Mouse (Mus musculus): ENCODE measurements around the gene Pou6f2. TPM values are rescaled to one million over a fixed set of nuclear protein-coding genes. Genes with fewer than 3 reads are reported as not detected.

Pou6f2 gene
- 4.4 and 4.9 TPM in 2 replicates for polyA plus RNA-seq (2014; fragmentation: Nextera tagmentation; extraction: Ambion mirVana)

- no peak within 1 kb of the TSS for H3K4me2 ChIP-seq (ENCODE audit: low read length)
- no peaks in the 10 kb centered on the region for H3K36me3 ChIP-seq (ENCODE audit: control insufficient read depth, insufficient read depth, low read length)
- no peak for DNase-seq (ENCODE audit: low spot score)
- H3K9ac ChIP-seq (ENCODE audit: low read length), result no peak within 1 kb of the TSS
- H3K4me3 ChIP-seq (ENCODE audit: low read depth, low read length), result no peak within 1 kb of the TSS
- H3K4me1 ChIP-seq (ENCODE audit: control insufficient read depth, insufficient read depth, low read length), result no peaks in the 10 kb centered on the region
- H3K27ac ChIP-seq (ENCODE audit: low read depth, low read length), result no peak within 1 kb of the TSS
- no peaks in the 10 kb centered on the region for H3K9me3 ChIP-seq (replicated peaks; ENCODE audit: control insufficient read depth, low read length)
- WGBS, result 88% methylated on average over 6 of the region's 6 CpGs
- no peak for ATAC-seq
- H3K27me3 ChIP-seq (replicated peaks; ENCODE audit: control insufficient read depth, insufficient read depth, low read length), result no peaks in the 10 kb centered on the region
Measured at GRCm38 (mm10) chr13:18397586-18397985, at the start of gene Pou6f2. Pou6f2 (minus strand) TSS chr13:18397686.

GRCm38 (mm10) chr13:18439858-18440257 is 42.4 kb upstream of the Pou6f2 start:
- no peak overlapping the region for H3K4me2 ChIP-seq (ENCODE audit: low read length)
- DNase-seq (ENCODE audit: low spot score) (no peak), ATAC-seq (no peak)
- H3K9ac ChIP-seq (ENCODE audit: low read length), result no peak overlapping the region
- no peaks in the 10 kb centered on the region for H3K27me3 ChIP-seq (replicated peaks; ENCODE audit: control insufficient read depth, insufficient read depth, low read length)
- no peaks in the 10 kb centered on the region for H3K9me3 ChIP-seq (replicated peaks; ENCODE audit: control insufficient read depth, low read length)
- no peaks in the 10 kb centered on the region for H3K36me3 ChIP-seq (ENCODE audit: control insufficient read depth, insufficient read depth, low read length)
- H3K4me3 ChIP-seq (ENCODE audit: low read depth, low read length), result no peak overlapping the region
- H3K4me1 ChIP-seq (ENCODE audit: control insufficient read depth, insufficient read depth, low read length), result no peaks in the 10 kb centered on the region
- H3K27ac ChIP-seq (ENCODE audit: low read depth, low read length), result no peak overlapping the region
- 68% methylated on average over 3 of the region's 3 CpGs for WGBS

GRCm38 (mm10) chr13:18387673-18388072 is 9.8 kb downstream of the Pou6f2 start:
- H3K4me2 ChIP-seq (ENCODE audit: low read length), result no peak overlapping the region
- WGBS, result 89% methylated on average over 4 of the region's 4 CpGs
- H3K27ac ChIP-seq (ENCODE audit: low read depth, low read length), result no peak overlapping the region
- ATAC-seq, result no peak
- no peak overlapping the region for H3K9ac ChIP-seq (ENCODE audit: low read length)
- H3K4me3 ChIP-seq (ENCODE audit: low read depth, low read length), result no peak overlapping the region
- no peaks in the 10 kb centered on the region for H3K9me3 ChIP-seq (replicated peaks; ENCODE audit: control insufficient read depth, low read length)
- H3K27me3 ChIP-seq (replicated peaks; ENCODE audit: control insufficient read depth, insufficient read depth, low read length), result no peaks in the 10 kb centered on the region
- DNase-seq (ENCODE audit: low spot score), result no peak
- H3K4me1 ChIP-seq (ENCODE audit: control insufficient read depth, insufficient read depth, low read length), result no peaks in the 10 kb centered on the region
- no peaks in the 10 kb centered on the region for H3K36me3 ChIP-seq (ENCODE audit: control insufficient read depth, insufficient read depth, low read length)

- WGBS, result 58% methylated on average over 2 of the region's 2 CpGs
- no peaks in the 10 kb centered on the region for H3K27me3 ChIP-seq (replicated peaks; ENCODE audit: control insufficient read depth, insufficient read depth, low read length)
- no peak overlapping the region for H3K4me3 ChIP-seq (ENCODE audit: low read depth, low read length)
- no peak overlapping the region for H3K9ac ChIP-seq (ENCODE audit: low read length)
- no peak for ATAC-seq
- H3K4me1 ChIP-seq (ENCODE audit: control insufficient read depth, insufficient read depth, low read length), result no peaks in the 10 kb centered on the region
- H3K27ac ChIP-seq (ENCODE audit: low read depth, low read length), result no peak overlapping the region
- no peak overlapping the region for H3K4me2 ChIP-seq (ENCODE audit: low read length)
- no peaks in the 10 kb centered on the region for H3K36me3 ChIP-seq (ENCODE audit: control insufficient read depth, insufficient read depth, low read length)
- peak; percentile 5 for DNase-seq (ENCODE audit: low spot score)
- no peaks in the 10 kb centered on the region for H3K9me3 ChIP-seq (replicated peaks; ENCODE audit: control insufficient read depth, low read length)
Measured at GRCm38 (mm10) chr13:18363373-18363772, 34.1 kb downstream of the Pou6f2 start.

GRCm38 (mm10) chr13:18344580-18345333 is 52.7 kb downstream of the Pou6f2 start:
- Histone ChIP-seq H3K27ac (ENCODE audit: low read depth, low read length) (no peak overlapping the region), H3K4me2 (ENCODE audit: low read length) (no peak overlapping the region), H3K9me3 (replicated peaks; ENCODE audit: control insufficient read depth, low read length) (no peaks in the 10 kb centered on the region), H3K4me1 (ENCODE audit: control insufficient read depth, insufficient read depth, low read length) (0 out of 2 replicates have a peak, but pooled peaks cover 2% of the 10 kb centered on the region), H3K9ac (ENCODE audit: low read length) (no peak overlapping the region), H3K27me3 (replicated peaks; ENCODE audit: control insufficient read depth, insufficient read depth, low read length) (no peaks in the 10 kb centered on the region), H3K36me3 (ENCODE audit: control insufficient read depth, insufficient read depth, low read length) (no peaks in the 10 kb centered on the region), H3K4me3 (ENCODE audit: low read depth, low read length) (no peak overlapping the region)
- WGBS, result 76% methylated on average over 4 of the region's 4 CpGs
- ATAC-seq (no peak), DNase-seq (ENCODE audit: low spot score) (no peak)

- WGBS, result 84% methylated on average over 10 of the region's 10 CpGs
- H3K4me2 ChIP-seq (ENCODE audit: low read length), result no peak overlapping the region
- 0 out of 2 replicates have a peak, but pooled peaks cover 2% of the 10 kb centered on the region for H3K4me1 ChIP-seq (ENCODE audit: control insufficient read depth, insufficient read depth, low read length)
- no peaks in the 10 kb centered on the region for H3K36me3 ChIP-seq (ENCODE audit: control insufficient read depth, insufficient read depth, low read length)
- no peaks in the 10 kb centered on the region for H3K9me3 ChIP-seq (replicated peaks; ENCODE audit: control insufficient read depth, low read length)
- no peak for ATAC-seq
- no peak overlapping the region for H3K4me3 ChIP-seq (ENCODE audit: low read depth, low read length)
- no peak overlapping the region for H3K27ac ChIP-seq (ENCODE audit: low read depth, low read length)
- H3K27me3 ChIP-seq (replicated peaks; ENCODE audit: control insufficient read depth, insufficient read depth, low read length), result no peaks in the 10 kb centered on the region
- no peak for DNase-seq (ENCODE audit: low spot score)
- no peak overlapping the region for H3K9ac ChIP-seq (ENCODE audit: low read length)
Measured at GRCm38 (mm10) chr13:18338910-18339501, 58.5 kb downstream of the Pou6f2 start.

GRCm38 (mm10) chr13:18338022-18338421 is 59.5 kb downstream of the Pou6f2 start:
- H3K9ac ChIP-seq (ENCODE audit: low read length), result no peak overlapping the region
- H3K4me3 ChIP-seq (ENCODE audit: low read depth, low read length), result no peak overlapping the region
- H3K36me3 ChIP-seq (ENCODE audit: control insufficient read depth, insufficient read depth, low read length), result no peaks in the 10 kb centered on the region
- H3K27ac ChIP-seq (ENCODE audit: low read depth, low read length), result no peak overlapping the region
- no peaks in the 10 kb centered on the region for H3K27me3 ChIP-seq (replicated peaks; ENCODE audit: control insufficient read depth, insufficient read depth, low read length)
- no peak overlapping the region for H3K4me2 ChIP-seq (ENCODE audit: low read length)
- H3K9me3 ChIP-seq (replicated peaks; ENCODE audit: control insufficient read depth, low read length), result no peaks in the 10 kb centered on the region
- WGBS, result 47% methylated on average over 2 of the region's 2 CpGs
- DNase-seq (ENCODE audit: low spot score) (peak; percentile 22), ATAC-seq (no peak)
- no peaks in the 10 kb centered on the region for H3K4me1 ChIP-seq (ENCODE audit: control insufficient read depth, insufficient read depth, low read length)

- 86% methylated on average over 4 of the region's 4 CpGs for WGBS
Measured at GRCm38 (mm10) chr13:18334035-18334434, 63.5 kb downstream of the Pou6f2 start.

GRCm38 (mm10) chr13:18332596-18332995 is 64.9 kb downstream of the Pou6f2 start:
- no peaks in the 10 kb centered on the region for H3K27me3 ChIP-seq (replicated peaks; ENCODE audit: control insufficient read depth, insufficient read depth, low read length)
- H3K4me1 ChIP-seq (ENCODE audit: control insufficient read depth, insufficient read depth, low read length), result no peaks in the 10 kb centered on the region
- no peak overlapping the region for H3K27ac ChIP-seq (ENCODE audit: low read depth, low read length)
- H3K9me3 ChIP-seq (replicated peaks; ENCODE audit: control insufficient read depth, low read length), result no peaks in the 10 kb centered on the region
- H3K9ac ChIP-seq (ENCODE audit: low read length), result no peak overlapping the region
- DNase-seq (ENCODE audit: low spot score), result no peak
- no peak overlapping the region for H3K4me3 ChIP-seq (ENCODE audit: low read depth, low read length)
- WGBS, result 69% methylated on average over 1 of the region's 1 CpGs
- no peak for ATAC-seq
- no peaks in the 10 kb centered on the region for H3K36me3 ChIP-seq (ENCODE audit: control insufficient read depth, insufficient read depth, low read length)
- no peak overlapping the region for H3K4me2 ChIP-seq (ENCODE audit: low read length)

More at GRCm38 (mm10) chr13:18334035-18334434, 63.5 kb downstream of the Pou6f2 start:
- Histone ChIP-seq H3K27me3 (replicated peaks; ENCODE audit: control insufficient read depth, insufficient read depth, low read length) (no peaks in the 10 kb centered on the region), H3K4me3 (ENCODE audit: low read depth, low read length) (no peak overlapping the region), H3K9me3 (replicated peaks; ENCODE audit: control insufficient read depth, low read length) (no peaks in the 10 kb centered on the region), H3K4me2 (ENCODE audit: low read length) (no peak overlapping the region), H3K4me1 (ENCODE audit: control insufficient read depth, insufficient read depth, low read length) (no peaks in the 10 kb centered on the region), H3K36me3 (ENCODE audit: control insufficient read depth, insufficient read depth, low read length) (no peaks in the 10 kb centered on the region), H3K27ac (ENCODE audit: low read depth, low read length) (no peak overlapping the region), H3K9ac (ENCODE audit: low read length) (no peak overlapping the region)
- ATAC-seq (no peak), DNase-seq (ENCODE audit: low spot score) (no peak)
